Mouse (Mus musculus) heart, postnatal 10 days (tissue): ENCODE data around the gene Psmb11. TPM values are rescaled to one million over a fixed set of nuclear protein-coding genes. Genes with fewer than 3 reads are reported as not detected.
A peak's percentile ranks its signal among the peaks of the same experiment; 100 is the strongest.

ENCODE experiments used
- DNase-seq, 2 experiments: peaks; one replicate each; pipeline ENCODE4 v3.0.0; 2021
- intact Hi-C: fragments of 180-260 bp; cut with DNase I; formaldehyde crosslinking; loops from one replicate; pipeline ENCODE4 v1.15.1; 2025
- total RNA-seq, 2 experiments: library from RNA; stranded (reverse); gene quantifications; 2 replicates each; pipeline ENCODE4 v1.2.3; 2021

Psmb11 gene
- total RNA-seq, 2 experiments from 2014 or later: not detected

DNA sequence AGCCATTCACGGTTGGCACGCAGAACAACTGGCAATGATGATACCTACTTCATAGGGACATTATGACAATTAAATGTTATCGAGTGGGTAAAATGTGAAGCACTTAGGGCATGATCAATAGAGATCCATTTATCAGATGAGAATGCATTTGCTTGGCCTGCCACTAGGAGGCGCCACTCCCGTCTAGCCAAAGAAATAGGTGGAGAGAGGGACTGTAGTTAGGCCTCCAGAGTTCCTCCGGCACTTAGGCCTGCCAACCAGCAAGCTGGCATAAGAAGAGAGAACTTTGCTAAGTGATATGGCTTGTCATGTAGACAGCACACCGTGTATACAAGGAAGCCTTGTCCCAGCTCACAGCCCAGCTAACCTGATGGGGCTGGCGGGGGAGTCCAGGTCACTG is 15.7 kb downstream of the Psmb11 start:
- intact Hi-C loops: loop anchor here (5.0 kb wide), 1 partner anchor 575 kb away; no protein-coding TSS in a partner anchor
- DNase-seq: peak in 1 of 2 experiments; percentile 54

DNA sequence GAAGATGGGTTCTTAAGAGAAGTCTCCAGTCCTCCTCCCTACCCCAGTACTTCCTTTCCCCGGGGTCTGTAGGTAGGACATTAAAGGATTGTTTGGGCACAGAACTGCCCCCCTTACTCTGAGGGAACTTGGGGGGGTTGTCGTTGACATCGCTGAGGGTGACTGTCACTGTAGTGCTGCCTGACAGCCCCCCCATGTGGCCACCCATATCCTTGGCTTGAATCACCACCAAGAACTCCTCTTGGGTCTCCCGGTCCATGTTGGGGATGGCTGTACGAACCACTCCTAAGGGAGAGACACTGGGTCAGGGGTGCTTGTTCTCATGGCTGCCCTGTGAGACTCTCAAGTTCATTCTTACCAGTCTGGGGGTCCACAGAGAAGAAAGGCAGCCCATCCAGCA is 17.0 kb downstream of the Psmb11 start:
- no peak for DNase-seq
- intact Hi-C loops: loop anchor here (5.0 kb wide), 1 partner anchor 576 kb away; no protein-coding TSS in a partner anchor

DNA sequence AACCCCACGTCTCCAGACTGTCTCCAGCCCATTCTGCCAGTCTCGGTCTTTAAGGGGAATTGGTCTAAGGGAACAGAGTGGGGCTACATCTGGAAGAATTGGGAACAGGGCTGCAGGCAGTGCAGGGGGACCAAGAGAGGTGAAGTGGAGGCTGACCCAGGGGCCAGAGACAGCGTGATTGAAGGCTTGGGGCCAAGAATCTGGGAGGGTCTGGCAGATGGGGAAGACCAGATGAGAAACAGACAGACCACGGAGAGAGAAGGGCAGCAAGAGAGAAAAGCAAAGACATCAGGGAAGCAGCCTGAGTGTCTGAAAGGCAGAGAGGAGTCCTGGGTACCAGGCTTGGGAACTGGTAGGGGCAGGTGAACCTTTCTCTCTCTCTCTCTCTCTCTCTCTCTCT is 18.9 kb downstream of the Psmb11 start:
- intact Hi-C loops: loop anchor here (2.0 to 5.0 kb wide), 3 partner anchors 27 to 413 kb away; no protein-coding TSS in a partner anchor
- DNase-seq: no peak

DNA sequence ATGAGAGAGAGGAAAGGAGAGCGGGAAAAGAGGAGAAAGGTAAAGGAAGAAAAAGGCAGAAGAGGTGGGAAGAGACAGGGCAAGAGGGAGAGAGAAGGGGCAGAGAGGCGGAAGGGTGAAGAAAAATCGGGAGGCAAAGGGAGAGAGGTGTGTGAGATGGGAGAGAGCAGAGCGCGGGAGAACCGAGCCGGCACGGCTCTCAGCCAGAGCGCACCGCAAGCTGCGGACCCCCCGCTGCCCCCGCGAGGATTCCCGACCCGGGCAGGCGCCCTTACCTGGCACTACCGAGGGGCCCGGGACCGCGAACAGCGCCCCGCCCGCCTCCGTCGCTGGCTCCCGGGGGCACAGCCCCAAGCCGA is 19.7 kb downstream of the Psmb11 start, which contains the start of gene Gm17606:
TSS of gene Gm17606 (plus strand) at position 7 of the 359 bp plus-strand sequence.
- DNase-seq: no peak
- intact Hi-C loops: loop anchor here (1.0 to 5.0 kb wide), 4 partner anchors 28 to 414 kb away; no protein-coding TSS in a partner anchor

DNA sequence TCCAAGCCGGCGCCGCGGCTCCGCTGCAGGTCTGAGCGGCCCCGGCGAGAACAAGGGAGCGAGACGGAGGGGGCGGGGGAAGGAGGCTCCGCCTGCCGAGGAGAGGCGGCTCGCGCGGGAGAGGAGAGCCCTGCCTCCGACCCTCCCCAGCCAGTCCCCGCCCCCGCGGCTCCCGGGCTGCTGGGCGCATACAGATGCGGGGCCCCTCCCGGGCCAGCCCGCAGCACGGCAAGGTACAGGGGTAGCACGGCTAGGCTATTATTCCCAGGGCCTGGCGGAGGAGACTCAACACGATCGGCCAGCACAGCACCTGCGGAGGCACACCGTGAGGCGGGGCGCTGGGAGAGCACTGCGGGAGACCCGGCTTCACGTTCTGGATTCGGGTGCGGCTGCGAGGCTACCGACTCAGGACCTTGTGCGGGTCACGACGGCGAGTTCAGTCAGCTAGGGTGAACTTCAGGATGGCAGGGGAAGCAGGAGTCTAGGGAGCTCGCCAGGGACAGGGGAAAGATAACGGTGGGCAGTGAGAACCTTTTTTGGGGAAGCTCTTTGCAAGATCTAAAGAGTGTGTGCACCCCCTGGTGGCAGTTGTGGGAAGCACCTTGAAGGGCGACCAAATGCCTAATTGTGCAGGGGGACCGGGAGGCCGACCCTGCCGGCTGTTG is 20.2 kb downstream of the Psmb11 start, which contains the start of gene Cdh24:
TSS of gene Cdh24 (minus strand) at position 60 of the 665 bp plus-strand sequence.
- peak; percentile 90 to 93 for DNase-seq
- intact Hi-C loops: loop anchor here (1.0 to 5.0 kb wide), 4 partner anchors 29 to 414 kb away; no protein-coding TSS in a partner anchor

DNA sequence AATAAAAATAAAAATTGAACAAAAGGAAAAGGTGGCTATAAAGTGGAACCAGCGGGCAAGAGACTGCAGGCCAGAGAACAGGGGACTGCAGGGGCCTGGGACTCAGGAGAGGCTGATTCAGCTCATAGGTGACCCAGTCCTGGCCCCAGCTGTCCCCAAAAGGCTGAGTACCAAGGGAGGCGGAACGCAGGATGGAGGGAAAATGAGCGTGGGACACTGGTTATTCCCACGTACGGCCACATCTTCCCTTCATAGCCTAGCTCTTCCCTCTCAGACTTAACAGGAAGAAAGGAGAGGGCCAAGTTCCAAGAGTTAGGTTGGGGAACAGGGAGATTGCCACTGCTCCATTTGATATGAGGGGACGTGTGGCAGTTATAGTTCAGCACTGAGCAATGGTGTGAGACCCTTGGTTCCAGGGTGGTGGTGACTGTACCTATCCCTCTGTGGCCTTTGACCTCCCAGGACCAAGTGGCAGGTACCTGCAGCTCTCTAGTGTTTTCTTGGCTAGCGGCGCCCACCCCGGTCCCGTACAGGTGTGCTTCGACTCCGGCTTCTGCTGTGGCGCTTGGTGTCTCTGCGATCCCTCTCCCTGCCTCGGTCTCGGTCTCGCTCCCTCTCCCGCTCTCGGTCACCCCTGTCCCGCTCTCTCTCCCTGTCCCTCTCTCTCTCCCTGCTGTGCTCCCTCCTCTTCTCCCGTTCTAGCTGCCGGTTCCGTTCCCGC is 21.2 kb downstream of the Psmb11 start:
- DNase-seq: no peak
- intact Hi-C loops: loop anchor here (5.0 kb wide), 1 partner anchor 415 kb away; no protein-coding TSS in a partner anchor

DNA sequence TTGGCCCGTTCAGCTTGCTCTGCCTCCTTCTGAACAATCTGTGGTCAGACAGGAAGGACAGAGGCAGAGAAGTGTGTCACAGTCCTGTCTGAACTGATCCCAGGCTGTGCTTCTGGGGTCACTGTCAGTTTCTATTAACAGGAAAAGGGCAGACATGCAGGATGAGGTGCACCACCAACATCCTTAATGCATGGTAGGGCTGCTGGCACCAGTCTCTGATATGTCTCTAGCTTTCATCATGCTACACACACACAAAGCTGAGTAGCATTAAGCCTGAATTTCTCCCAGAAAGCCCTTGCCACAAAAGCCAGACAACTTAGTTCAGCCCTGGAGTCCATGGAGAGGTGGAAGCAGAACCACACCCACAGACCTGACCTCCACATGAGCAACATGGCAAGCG is 21.8 kb downstream of the Psmb11 start:
- intact Hi-C loops: loop anchor here (5.0 kb wide), 1 partner anchor 416 kb away; no protein-coding TSS in a partner anchor
- DNase-seq: no peak

DNA sequence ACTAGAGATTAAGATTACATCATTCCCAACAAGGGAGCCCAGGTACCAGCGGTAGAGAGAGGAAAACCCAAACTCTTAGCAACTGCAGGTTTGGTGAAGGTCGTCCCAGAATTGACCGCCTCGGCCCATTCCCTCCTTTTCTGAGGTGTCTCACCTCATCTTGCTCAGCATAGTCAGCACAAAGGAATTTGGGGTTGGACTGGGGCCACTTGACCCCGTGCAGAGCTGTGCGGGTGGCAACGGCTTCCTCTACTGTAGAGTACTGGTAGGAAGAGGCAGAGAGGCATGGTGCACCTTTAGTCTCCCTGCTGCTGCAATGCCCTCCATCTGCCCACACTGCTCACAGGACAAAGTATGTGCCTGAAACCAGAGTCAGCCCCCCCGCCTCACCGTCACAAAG is 23.1 kb downstream of the Psmb11 start:
- no peak for DNase-seq
- intact Hi-C loops: loop anchor here (5.0 kb wide), 1 partner anchor 417 kb away; no protein-coding TSS in a partner anchor

DNA sequence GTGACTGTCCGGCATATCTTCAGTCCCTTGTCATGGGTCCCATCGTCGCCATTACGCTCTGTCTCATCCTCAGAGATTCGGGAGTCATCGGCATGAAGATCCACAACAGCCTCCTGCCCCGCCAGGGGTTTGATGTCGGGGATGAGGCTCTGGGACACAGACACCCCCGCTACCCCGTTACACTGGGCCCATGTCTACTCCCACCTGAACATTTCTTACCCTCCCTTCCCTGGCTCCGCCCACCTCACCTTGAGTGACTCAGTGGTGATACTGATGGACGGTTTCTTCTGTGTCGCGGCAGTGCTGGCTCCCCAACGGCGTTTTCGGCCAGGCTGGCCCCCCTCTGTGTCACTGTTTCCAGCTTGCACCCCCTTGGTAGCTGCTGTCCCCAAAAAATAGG is 25.2 kb downstream of the Psmb11 start:
- no peak for DNase-seq
- intact Hi-C loops: no loop called here

DNA sequence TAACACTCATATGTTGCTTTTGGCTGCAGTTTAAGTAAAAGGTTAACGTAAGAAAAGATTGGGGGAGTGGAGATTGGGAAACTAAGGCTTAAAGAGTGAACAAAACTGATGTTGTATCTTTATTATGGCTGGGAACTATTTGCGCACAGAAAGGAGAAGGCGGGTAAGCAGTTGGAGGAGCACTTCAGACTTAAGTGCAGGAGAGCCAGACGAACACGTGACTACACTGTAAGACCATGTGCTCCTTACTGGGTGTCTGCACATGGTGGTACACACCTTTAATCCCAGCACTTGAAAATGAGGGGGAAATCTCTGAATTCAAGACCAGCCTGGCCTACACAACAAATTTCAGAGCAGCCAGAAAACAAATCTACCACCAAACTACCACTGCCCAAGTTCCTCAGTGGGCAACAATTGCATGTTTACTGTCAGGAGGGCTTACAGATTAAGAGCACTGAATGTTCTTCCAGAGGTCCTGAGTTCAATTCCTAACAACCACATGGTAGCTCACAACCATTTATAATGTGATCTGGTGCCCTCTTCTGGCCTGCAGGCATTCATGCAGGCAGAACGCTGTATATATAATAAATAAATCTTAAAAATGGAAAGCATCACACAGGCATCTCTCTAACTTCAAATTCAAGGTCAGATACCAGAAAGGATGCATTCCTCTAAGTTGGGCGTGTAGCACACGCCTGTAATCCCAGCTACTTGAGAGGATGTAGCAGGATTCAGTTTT is 25.8 kb downstream of the Psmb11 start:
- no peak for DNase-seq
- intact Hi-C loops: no loop called here

DNA sequence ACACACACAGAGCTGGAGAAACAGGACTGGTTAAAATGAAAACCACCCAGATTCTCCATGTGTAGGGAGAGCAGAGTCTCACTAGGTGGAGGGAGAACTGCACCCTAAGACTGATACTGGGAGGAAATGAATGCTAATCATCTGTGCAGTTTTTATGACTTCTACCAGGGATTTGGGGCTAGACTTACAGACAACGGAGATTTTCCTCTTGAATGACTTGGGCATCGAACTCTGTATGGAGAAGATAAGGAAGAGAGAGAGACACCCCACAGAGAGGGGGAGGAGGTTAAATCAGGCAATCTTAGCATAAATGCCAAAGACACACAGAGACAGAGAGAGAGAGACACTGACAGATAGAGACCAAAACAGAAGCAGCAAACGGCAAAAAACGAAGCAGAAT is 26.7 kb downstream of the Psmb11 start:
- intact Hi-C loops: no loop called here
- no peak for DNase-seq

DNA sequence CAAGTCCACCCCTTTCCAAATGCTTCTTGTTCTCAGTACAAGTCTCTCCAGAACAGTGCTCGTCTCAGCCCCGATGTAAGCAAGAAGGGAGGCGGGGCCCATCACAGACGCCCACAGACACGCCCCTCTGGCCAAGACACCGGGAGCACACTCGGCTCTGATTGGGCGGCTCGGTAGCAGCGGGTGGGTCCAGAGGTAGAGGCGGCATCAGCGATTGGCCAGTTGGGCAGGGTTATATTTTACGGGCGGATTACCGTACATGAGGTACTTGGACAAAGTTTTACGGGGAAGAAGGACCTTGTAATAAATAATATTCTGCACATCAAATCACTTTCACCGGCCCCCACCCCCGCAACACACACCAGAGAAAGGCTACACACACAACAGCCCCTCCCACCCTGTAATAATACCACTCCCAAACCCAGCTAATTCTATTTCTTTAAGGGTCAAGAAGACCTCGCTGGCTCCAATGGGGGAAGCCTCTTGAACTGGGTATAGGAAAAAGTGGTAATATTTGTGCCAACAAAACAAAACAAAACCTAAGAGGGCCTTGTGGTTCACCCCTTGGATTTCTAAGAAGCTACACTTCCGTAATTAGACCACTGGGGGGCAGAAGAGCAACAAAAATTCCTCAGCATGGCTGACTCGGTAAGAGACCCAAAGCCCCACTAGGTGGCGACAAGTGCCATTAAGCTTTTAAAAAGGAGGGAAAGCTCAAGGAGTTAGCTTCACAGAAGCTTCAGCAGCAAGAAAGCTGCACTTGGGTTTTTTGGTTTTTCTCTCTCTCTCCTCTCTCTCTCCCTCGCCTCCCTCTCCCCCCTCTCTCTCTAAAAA is 29.6 kb downstream of the Psmb11 start:
- intact Hi-C loops: loop anchor here (1.0 to 5.0 kb wide), 2 partner anchors 36 to 50 kb away; partner anchors contain the start of genes 1700123O20Rik and Acin1
- DNase-seq: peak; percentile 89 to 92

DNA sequence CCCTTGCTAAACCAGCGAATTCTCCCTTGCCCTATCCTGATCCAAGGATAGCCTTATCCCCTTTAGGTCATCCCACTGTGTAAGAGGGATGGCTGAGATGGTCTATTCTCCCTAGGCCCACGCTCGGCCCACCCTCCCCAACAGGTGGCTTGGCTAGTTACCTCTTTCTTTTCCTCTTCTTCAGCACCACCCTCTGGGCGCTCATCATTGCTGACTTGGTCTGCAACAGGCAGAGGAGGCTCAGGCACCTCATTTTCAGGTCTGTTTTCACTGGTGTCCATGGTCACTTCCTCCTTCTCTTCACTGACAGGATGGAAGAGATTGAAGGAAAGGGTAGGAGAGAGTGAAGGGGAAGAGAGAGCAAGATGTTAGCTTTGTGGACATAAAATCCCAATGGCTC is 30.3 kb downstream of the Psmb11 start:
- DNase-seq: peak in 1 of 2 experiments; percentile 12
- intact Hi-C loops: loop anchor here (1.0 to 5.0 kb wide), 2 partner anchors 36 to 50 kb away; partner anchors contain the start of genes 1700123O20Rik and Acin1

DNA sequence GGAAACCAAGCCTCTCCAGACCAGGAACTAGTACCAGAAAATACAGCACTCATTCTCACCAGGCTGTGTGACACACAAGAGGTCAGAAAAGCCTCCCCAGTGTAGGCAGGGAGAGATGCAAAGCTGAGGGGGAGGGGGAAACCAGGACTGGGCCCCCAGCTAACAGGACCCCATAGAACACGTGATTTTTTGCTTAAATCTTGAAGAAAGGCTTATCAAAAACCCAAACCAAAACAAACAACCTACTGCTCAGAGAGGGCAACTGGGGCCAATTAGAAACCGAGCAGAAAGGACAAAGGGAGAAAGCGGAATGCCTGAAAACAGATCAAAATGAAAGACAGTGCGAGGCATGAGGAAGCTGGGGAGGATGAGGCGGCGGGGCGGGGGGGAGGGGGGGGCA is 31.6 kb downstream of the Psmb11 start:
- peak in 1 of 2 experiments; percentile 4 for DNase-seq
- intact Hi-C loops: loop anchor here (5.0 kb wide), 1 partner anchor 35 kb away; the partner anchor contains the start of genes 1700123O20Rik and Acin1

DNA sequence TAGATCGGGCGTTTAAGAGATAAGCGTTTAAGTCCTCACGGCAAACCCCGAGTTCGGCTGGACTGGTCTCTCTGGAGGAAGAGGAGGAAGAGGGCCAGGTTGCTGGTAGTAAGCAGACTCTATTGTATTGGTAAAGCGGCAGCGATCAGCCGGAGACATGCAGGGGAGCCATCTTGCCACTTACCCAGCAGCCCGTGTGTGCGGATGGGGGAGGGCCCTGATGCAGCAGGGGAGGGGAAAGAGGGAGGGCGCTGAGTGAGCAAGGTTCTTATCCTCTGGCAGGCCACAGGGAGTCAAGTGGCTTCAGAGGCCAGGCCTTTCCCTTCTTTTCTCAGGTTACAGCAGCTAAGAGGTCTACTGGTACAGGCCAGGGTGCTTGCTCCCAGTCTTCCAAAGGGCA is 32.3 kb downstream of the Psmb11 start:
- intact Hi-C loops: loop anchor here (5.0 kb wide), 1 partner anchor 34 kb away; the partner anchor contains the start of genes 1700123O20Rik and Acin1
- DNase-seq: peak; percentile 91

DNA sequence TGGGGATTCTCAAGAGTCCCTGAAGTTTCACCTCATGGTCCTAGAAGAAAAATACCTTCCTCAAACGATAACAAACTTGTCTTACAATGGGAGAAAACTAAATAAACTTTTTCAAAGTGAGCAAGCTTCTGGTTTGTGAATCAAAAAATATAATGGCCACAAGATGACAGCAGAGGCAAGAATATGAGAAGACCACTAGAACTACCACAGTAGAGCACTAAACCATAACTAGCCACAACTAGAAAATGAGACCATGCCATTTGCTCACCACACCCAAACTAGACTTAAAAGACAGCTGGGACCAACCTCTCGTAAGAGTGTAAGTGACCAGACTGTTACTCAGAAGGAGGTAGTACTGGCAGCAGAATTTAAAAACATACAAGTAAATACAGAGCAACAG is 38.8 kb downstream of the Psmb11 start:
- peak in 1 of 2 experiments; percentile 55 for DNase-seq
- intact Hi-C loops: no loop called here

DNA sequence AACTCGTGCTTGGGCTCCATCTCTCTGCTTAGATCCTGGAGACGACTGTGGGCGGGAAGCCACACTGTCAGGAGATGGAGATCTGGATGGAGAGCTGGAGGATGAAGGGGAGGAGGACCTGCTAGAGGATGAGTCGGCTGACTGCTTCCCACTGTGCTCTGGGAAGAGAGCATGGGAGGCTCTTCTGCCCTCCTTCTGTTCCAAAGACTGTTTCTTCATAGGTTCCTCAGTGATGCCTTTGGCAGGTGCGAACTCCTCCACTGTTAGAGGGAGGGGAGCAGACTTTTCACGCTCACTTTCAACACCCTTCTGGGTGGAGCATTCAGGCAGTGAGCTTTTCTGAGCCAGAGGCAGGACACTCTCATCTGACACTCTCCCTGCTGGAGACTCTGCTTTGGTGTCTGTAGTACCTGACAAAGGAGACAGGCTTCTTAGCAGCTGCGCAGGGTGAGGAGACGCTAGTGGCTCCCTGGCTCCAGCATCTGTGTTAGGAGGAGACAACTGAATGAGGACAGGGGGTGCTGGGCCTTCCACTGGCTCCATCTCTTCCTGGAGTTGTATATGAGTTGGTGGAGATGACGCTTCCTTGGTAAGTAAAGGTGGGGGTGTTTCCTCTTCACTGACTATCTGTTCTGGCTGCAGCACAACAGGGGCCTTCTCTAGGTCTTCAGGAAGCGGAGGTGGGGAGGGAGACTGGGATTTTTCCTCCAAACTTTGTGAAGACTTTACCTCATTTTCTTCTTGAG is 43.4 kb downstream of the Psmb11 start:
- intact Hi-C loops: no loop called here
- no peak for DNase-seq

DNA sequence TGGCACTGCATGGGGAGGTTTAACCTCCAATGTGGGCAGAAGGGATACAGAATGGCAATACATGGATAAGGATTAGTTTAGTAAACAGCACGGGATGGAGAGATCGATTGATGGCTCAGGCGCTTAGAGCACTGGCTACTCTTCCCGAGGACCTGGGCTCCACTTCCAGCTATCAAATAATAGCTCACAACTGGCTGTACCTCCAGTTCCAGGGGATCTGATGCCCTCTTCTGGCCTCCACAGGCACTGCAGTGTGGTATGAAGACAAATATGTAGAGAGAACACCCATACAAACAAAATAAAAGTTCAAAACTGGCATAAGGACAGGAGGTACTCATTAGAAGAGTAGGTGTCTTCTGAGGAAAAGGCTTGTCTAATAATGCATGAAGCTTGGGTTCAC is 48.1 kb downstream of the Psmb11 start:
- intact Hi-C loops: no loop called here
- peak; percentile 47 to 73 for DNase-seq

DNA sequence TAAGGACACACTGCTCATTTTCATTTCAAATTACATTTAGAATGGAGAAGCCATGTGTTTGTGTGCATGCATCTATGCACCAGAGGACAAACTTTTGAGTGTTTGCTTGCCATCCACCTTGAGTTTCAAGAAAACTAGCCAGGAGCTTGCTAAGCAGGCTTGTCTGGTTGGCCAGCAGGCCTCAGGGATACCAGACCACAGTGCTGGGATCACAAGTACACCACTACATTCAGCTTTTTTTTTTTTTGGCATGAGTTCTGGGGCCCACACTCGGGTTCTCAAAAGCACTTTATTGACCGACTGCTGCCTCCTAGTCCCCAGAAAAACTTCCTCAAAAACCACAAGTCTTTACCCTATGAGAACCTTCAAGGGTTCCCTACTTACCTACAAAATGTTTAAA is 53.1 kb downstream of the Psmb11 start:
- DNase-seq: no peak

More for the DNA sequence above, 53.1 kb downstream of the Psmb11 start:
- intact Hi-C loops: no loop called here
